Mouse (Mus musculus) right cerebral cortex, postnatal 4 days (tissue): Measurements from ENCODE around the gene Slain2.
"Not testable (repeated sequence)": the region's sequence is repeated elsewhere in the genome, so short reads cannot be mapped to it uniquely, and the experiment has no call there.

Experiments
- DNase-seq: peaks from one replicate; pipeline ENCODE4 v3.0.0-alpha.2; 2022

Slain2 gene

GRCm38 (mm10) chr5:72901866-72902265 is 12.2 kb upstream of the Slain2 start:
- DNase-seq, result no peak

GRCm38 (mm10) chr5:72902312-72902711 is 11.8 kb upstream of the Slain2 start:
- DNase-seq, result no peak

- no peak for DNase-seq
Measured at GRCm38 (mm10) chr5:72902876-72903516, 11.1 kb upstream of the Slain2 start.

GRCm38 (mm10) chr5:72904903-72905790 is 9.0 kb upstream of the Slain2 start:
- no peak for DNase-seq

- DNase-seq, result no peak
Measured at GRCm38 (mm10) chr5:72907402-72907801, 6.7 kb upstream of the Slain2 start.

- no peak for DNase-seq
Measured at GRCm38 (mm10) chr5:72908324-72908936, 5.7 kb upstream of the Slain2 start.

GRCm38 (mm10) chr5:72909363-72909762 is 4.7 kb upstream of the Slain2 start:
- DNase-seq, result no peak

GRCm38 (mm10) chr5:72910373-72910772 is 3.7 kb upstream of the Slain2 start:
- DNase-seq, result no peak

- no peak for DNase-seq
Measured at GRCm38 (mm10) chr5:72911284-72911683, 2.8 kb upstream of the Slain2 start.

- peak; percentile 59 for DNase-seq
Measured at GRCm38 (mm10) chr5:72914633-72915561, 793 bp downstream of the Slain2 start.

GRCm38 (mm10) chr5:72916048-72916447 is 1.9 kb downstream of the Slain2 start:
- no peak for DNase-seq

- no peak for DNase-seq
Measured at GRCm38 (mm10) chr5:72916851-72917250, 2.7 kb downstream of the Slain2 start.

- no peak for DNase-seq
Measured at GRCm38 (mm10) chr5:72920416-72920815, 6.3 kb downstream of the Slain2 start.

GRCm38 (mm10) chr5:72921171-72921570 is 7.1 kb downstream of the Slain2 start:
- no peak for DNase-seq

GRCm38 (mm10) chr5:72922796-72923195 is 8.7 kb downstream of the Slain2 start:
- DNase-seq, result no peak

GRCm38 (mm10) chr5:72927074-72927473 is 13.0 kb downstream of the Slain2 start:
- DNase-seq, result no peak

GRCm38 (mm10) chr5:72933026-72933675 is 19.0 kb downstream of the Slain2 start:
- DNase-seq, result no peak

GRCm38 (mm10) chr5:72938421-72938820 is 24.3 kb downstream of the Slain2 start:
- not testable (repeated sequence) for DNase-seq

GRCm38 (mm10) chr5:72939311-72939710 is 25.2 kb downstream of the Slain2 start:
- no peak for DNase-seq

GRCm38 (mm10) chr5:72940906-72941432 is 26.9 kb downstream of the Slain2 start:
- no peak for DNase-seq

- DNase-seq, result no peak
Measured at GRCm38 (mm10) chr5:72948136-72948535, 34.0 kb downstream of the Slain2 start.

- no peak for DNase-seq
Measured at GRCm38 (mm10) chr5:72950252-72950651, 36.1 kb downstream of the Slain2 start.
